ENCODE assay signal across 26 mouse cellular contexts in genomic region chr8:123758935-123759334, GRCm38 (mm10). TPM values are rescaled to one million over a fixed set of nuclear protein-coding genes. Genes with fewer than 3 reads are reported as not detected.
DNase-seq lines count a peak whose midpoint lies in the region; ATAC-seq lines count a peak whose summit lies in the region.
"Had no signal": no experiment of that assay in that cellular context is flagged by ENCODE, and none has a peak within 500 bp of the region (broad histone marks: within the 10 kb centered on the region; RNA-seq: fewer than 3 reads in every experiment).

No protein-coding gene starts in this region.

- H3K4me1 ChIP-seq in forebrain, embryonic 10.5 days, result peaks cover 57% of the 10 kb centered on the region
- H3K4me1 ChIP-seq in forebrain, embryonic 13.5 days, result peaks cover 24% of the 10 kb centered on the region
- peaks cover 53% of the 10 kb centered on the region for H3K4me1 ChIP-seq in midbrain, embryonic 10.5 days
- H3K4me1 ChIP-seq in midbrain, embryonic 14.5 days (ENCODE audit: control insufficient read depth, insufficient read depth, low read length), result peaks cover 13% of the 10 kb centered on the region

- no peak for DNase-seq in forebrain, embryonic 10.5 days (ENCODE audit: extremely low spot score, low spot score)
- DNase-seq in midbrain, embryonic 10.5 days (ENCODE audit: low spot score), result no peak
- no peak for DNase-seq in midbrain, embryonic 14.5 days
- peak; percentile 43 for DNase-seq in ES-CJ7 (ENCODE audit: low read depth, low spot score)
- peak; percentile 62 for DNase-seq in brain, adult 2 months (ENCODE audit: low read depth, low spot score)
- no peak for DNase-seq in thymus, postnatal 36 days
- DNase-seq in spleen, postnatal 14 days (ENCODE audit: low spot score in 2 of 2), result no peak
- DNase-seq: adrenal gland, adult 2 months; adrenal gland, postnatal 14 days; adrenal gland, postnatal 36 days; B cell, adult 2 months; cerebellum, adult 11 months; cerebellum, adult 18-20 months; cerebellum, adult 8-10 months; cerebellum, adult 9-11 months; cerebellum, postnatal 14 days; cerebellum, postnatal 36 days; embryo, embryonic 11 days had no signal

- H3K36me3 ChIP-seq in forebrain, embryonic 10.5 days (replicated peaks), result no peaks in the 10 kb centered on the region
- H3K36me3 ChIP-seq in forebrain, embryonic 13.5 days (ENCODE audit: poor library complexity, severe bottlenecking), result no peaks in the 10 kb centered on the region
- no peaks in the 10 kb centered on the region for H3K36me3 ChIP-seq in midbrain, embryonic 10.5 days
- H3K36me3 ChIP-seq in midbrain, embryonic 14.5 days (ENCODE audit: control insufficient read depth, insufficient read depth, low read length), result no peaks in the 10 kb centered on the region
- H3K36me3 ChIP-seq: embryonic facial prominence, embryonic 13.5 days; embryonic facial prominence, embryonic 15.5 days had no signal

- peaks cover 24% of the 10 kb centered on the region for H3K27me3 ChIP-seq in forebrain, embryonic 10.5 days (ENCODE audit: poor library complexity, severe bottlenecking)
- peaks cover 12% of the 10 kb centered on the region; the same call in 1 of the 2 replicates for H3K27me3 ChIP-seq in forebrain, embryonic 13.5 days
- H3K27me3 ChIP-seq in midbrain, embryonic 10.5 days (ENCODE audit: low read depth, poor library complexity, severe bottlenecking), result peaks cover 6% of the 10 kb centered on the region; the same call in 1 of the 2 replicates
- no peaks in the 10 kb centered on the region for H3K27me3 ChIP-seq in midbrain, embryonic 14.5 days (ENCODE audit: control insufficient read depth, insufficient read depth, low read length)
- H3K27me3 ChIP-seq: embryonic facial prominence, embryonic 15.5 days; Patski had no signal

- H3K4me3 ChIP-seq in forebrain, embryonic 10.5 days, result no peak overlapping the region
- no peak overlapping the region for H3K4me3 ChIP-seq in forebrain, embryonic 13.5 days
- H3K4me3 ChIP-seq in midbrain, embryonic 10.5 days, result no peak overlapping the region
- no peak overlapping the region for H3K4me3 ChIP-seq in midbrain, embryonic 14.5 days (replicated peaks; ENCODE audit: low read depth, low read length)
- H3K4me3 ChIP-seq: embryonic facial prominence, embryonic 13.5 days; embryonic facial prominence, embryonic 15.5 days; erythroblast, embryonic 14.5 days had no signal

- no peak overlapping the region for H3K9ac ChIP-seq in forebrain, embryonic 13.5 days
- no peak overlapping the region for H3K9ac ChIP-seq in midbrain, embryonic 14.5 days (replicated peaks; ENCODE audit: low read length)
- H3K9ac ChIP-seq: embryonic facial prominence, embryonic 13.5 days; embryonic facial prominence, embryonic 15.5 days had no signal

- no peaks in the 10 kb centered on the region for H3K9me3 ChIP-seq in forebrain, embryonic 10.5 days
- H3K9me3 ChIP-seq in forebrain, embryonic 13.5 days (replicated peaks), result no peaks in the 10 kb centered on the region
- H3K9me3 ChIP-seq in midbrain, embryonic 10.5 days (replicated peaks), result no peaks in the 10 kb centered on the region
- H3K9me3 ChIP-seq in midbrain, embryonic 14.5 days (ENCODE audit: control insufficient read depth, low read length), result no peaks in the 10 kb centered on the region
- H3K9me3 ChIP-seq: embryonic facial prominence, embryonic 13.5 days; embryonic facial prominence, embryonic 15.5 days had no signal

- ATAC-seq in forebrain, embryonic 13.5 days, result no peak
- ATAC-seq in midbrain, embryonic 14.5 days (ENCODE audit: low FRiP score, low TSS enrichment), result no peak
- ATAC-seq: activated CD4-positive, CD25-positive, alpha-beta regulatory T cell, adult 4 months; CD4-positive, CD25-positive, alpha-beta regulatory T cell, adult 4 months; forebrain, embryonic 16.5 days; Patski had no signal

- no peak overlapping the region for H3K4me2 ChIP-seq in forebrain, embryonic 13.5 days
- H3K4me2 ChIP-seq in midbrain, embryonic 14.5 days (ENCODE audit: low read length), result no peak overlapping the region
- H3K4me2 ChIP-seq: embryonic facial prominence, embryonic 13.5 days; embryonic facial prominence, embryonic 15.5 days had no signal

- 82% methylated on average over 1 of the region's 1 CpGs for WGBS in forebrain, embryonic 10.5 days
- 87% methylated on average over 1 of the region's 1 CpGs for WGBS in forebrain, embryonic 13.5 days
- WGBS in midbrain, embryonic 10.5 days, result 86% methylated on average over 1 of the region's 1 CpGs
- 100% methylated on average over 1 of the region's 1 CpGs for WGBS in midbrain, embryonic 14.5 days

- peak overlapping the region; percentile 30 for H3K27ac ChIP-seq in forebrain, embryonic 10.5 days
- H3K27ac ChIP-seq in forebrain, embryonic 13.5 days, result no peak overlapping the region
- peak overlapping the region; percentile 85; the same call in 1 of the 2 replicates for H3K27ac ChIP-seq in midbrain, embryonic 10.5 days (replicated peaks)
- H3K27ac ChIP-seq in midbrain, embryonic 14.5 days (replicated peaks; ENCODE audit: low read depth, low read length), result no peak overlapping the region
- H3K27ac ChIP-seq: embryonic facial prominence, embryonic 13.5 days; embryonic facial prominence, embryonic 15.5 days had no signal

RNA-seq across cellular contexts. Expression of gene Rab4a, which starts 46.9 kb away (rescaled TPM):
- polyA plus RNA-seq in forebrain, embryonic 10.5 days (2016; fragmentation: Nextera tagmentation; extraction: Ambion mirVana), result 74.9 and 77.6 TPM in 2 replicates
- polyA plus RNA-seq in forebrain, embryonic 13.5 days (2015; fragmentation: Nextera tagmentation; extraction: Ambion mirVana), result 70.9 and 72.2 TPM in 2 replicates
- polyA plus RNA-seq in midbrain, embryonic 10.5 days (2016; fragmentation: Nextera tagmentation; extraction: Ambion mirVana), result 67.6 and 71.0 TPM in 2 replicates
- polyA plus RNA-seq in midbrain, embryonic 14.5 days (2014; fragmentation: Nextera tagmentation; extraction: Ambion mirVana), result 69.8 and 75.8 TPM in 2 replicates

Comparison
In these comparisons a context has a peak if more than half of its experiments do, and no peak if none do; other contexts are left out.
1. H3K27ac ChIP-seq: peak in forebrain, embryonic 10.5 days (single experiment) and midbrain, embryonic 10.5 days (single experiment); none in forebrain, embryonic 13.5 days (single experiment) and midbrain, embryonic 14.5 days (single experiment).
2. DNase-seq: peak in ES-CJ7 (single experiment) and brain, adult 2 months (single experiment); none in forebrain, embryonic 10.5 days (single experiment), midbrain, embryonic 10.5 days (single experiment), midbrain, embryonic 14.5 days (single experiment), thymus, postnatal 36 days (0 of 2) and spleen, postnatal 14 days (0 of 2).